Mouse (Mus musculus): ENCODE results near the gene Srms. TPM values are rescaled to one million over a fixed set of nuclear protein-coding genes. Genes with fewer than 3 reads are reported as not detected.

The Srms gene
- polyA plus RNA-seq, 1 experiment from 2014 or later = 0.14 TPM

DNA sequence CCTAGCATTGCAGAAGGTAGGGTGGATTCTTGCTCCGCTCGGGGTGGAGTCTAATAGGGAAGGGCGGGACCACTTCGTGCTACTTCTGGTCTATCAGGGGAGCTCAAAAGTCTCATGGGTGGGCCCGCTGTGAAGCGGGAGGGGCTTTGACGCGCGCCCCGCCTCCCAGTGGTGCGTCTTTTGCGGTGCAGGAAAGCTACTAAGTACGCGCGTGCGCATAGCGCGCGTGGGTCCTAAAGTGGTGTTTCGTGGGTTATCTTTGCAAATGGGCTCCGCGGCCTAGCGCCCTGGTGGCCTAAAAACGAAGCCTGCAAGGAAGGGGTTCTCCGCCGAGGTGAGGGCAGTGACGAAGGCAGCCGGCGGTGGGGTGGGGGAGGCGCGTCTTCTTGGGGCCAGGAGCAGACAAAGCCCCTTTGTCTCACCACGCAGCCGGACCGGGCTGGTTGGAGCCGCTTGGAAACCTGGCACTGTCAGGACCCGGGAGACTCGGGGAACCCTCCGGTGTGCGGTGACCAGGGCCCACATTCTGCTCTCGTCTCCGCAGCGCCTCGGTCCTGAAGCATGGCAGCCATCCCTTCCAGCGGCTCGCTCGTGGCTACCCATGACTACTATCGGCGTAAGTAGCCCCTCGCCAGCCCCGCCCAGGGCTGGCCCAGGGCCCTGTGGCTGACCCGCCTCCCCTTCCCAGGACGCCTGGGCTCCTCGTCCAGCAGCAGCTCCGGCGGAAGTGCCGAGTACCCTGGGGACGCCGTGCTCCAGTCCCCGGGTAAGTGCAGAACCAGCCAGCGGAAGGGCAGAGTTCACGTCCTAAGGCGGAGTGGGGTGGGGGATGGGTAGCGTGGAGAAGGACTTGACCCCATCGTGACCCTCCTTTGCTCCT is 25.6 kb downstream of the Srms start, which contains the start of gene Ppdpf:
Gene Ppdpf (plus strand): TSS at position 127 of the 880 bp plus-strand sequence.
- ATAC-seq (ENCODE audit: low FRiP score) (peak; percentile 87), DNase-seq (ENCODE audit: low spot score, missing footprints) (peak; percentile 98)
- H3K27ac ChIP-seq (ENCODE audit: low read depth, low read length) = peak within 1 kb of the TSS; percentile 96
- peak within 1 kb of the TSS; percentile 97 for H3K9ac ChIP-seq (ENCODE audit: low read length)
- peak within 1 kb of the TSS; percentile 75 for H3K4me2 ChIP-seq
- no peaks in the 10 kb centered on the region for H3K27me3 ChIP-seq (ENCODE audit: control insufficient read depth, insufficient read depth, low read length)
- under 1% methylated on average over 61 of the region's 64 CpGs for WGBS
- no peaks in the 10 kb centered on the region; the same call in 1 of the 2 replicates for H3K36me3 ChIP-seq (ENCODE audit: control insufficient read depth, insufficient read depth, low read length)
- no peaks in the 10 kb centered on the region for H3K9me3 ChIP-seq (ENCODE audit: control insufficient read depth, low read length)
- H3K4me3 ChIP-seq (ENCODE audit: low read depth, low read length) = peak within 1 kb of the TSS; percentile 66
- H3K4me1 ChIP-seq (ENCODE audit: control insufficient read depth, insufficient read depth, low read length) = peaks cover 6% of the 10 kb centered on the region

DNA sequence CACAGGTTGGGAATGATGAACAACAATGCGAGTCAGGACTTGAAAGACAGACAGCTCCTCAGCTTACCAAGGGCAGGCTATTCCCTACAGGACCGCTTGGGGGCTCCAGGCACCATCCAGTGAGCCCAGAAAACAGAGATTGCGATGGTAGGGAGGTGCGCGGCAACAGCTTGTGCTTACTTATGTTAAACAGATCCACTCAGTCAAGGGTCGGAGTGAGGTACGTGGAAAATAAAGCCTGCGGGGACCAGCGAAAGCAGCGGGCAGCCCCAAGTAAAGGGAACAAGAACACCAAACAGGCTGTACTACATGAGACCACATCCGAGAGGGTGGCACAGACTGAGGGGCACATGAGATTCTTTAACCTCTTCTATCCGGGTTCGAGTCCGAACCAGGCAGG is 26.4 kb downstream of the Srms start:
- under 1% methylated on average over 14 of the region's 14 CpGs for WGBS
- Histone ChIP-seq H3K9me3 (ENCODE audit: control insufficient read depth, low read length) (no peaks in the 10 kb centered on the region), H3K27me3 (ENCODE audit: control insufficient read depth, insufficient read depth, low read length) (no peaks in the 10 kb centered on the region), H3K4me3 (ENCODE audit: low read depth, low read length) (peak overlapping the region; percentile 66), H3K36me3 (ENCODE audit: control insufficient read depth, insufficient read depth, low read length) (no peaks in the 10 kb centered on the region; the same call in 1 of the 2 replicates), H3K9ac (ENCODE audit: low read length) (peak overlapping the region; percentile 97), H3K27ac (ENCODE audit: low read depth, low read length) (peak overlapping the region; percentile 96), H3K4me1 (ENCODE audit: control insufficient read depth, insufficient read depth, low read length) (peaks cover 6% of the 10 kb centered on the region), H3K4me2 (peak overlapping the region; percentile 75)
- no peak for DNase-seq (ENCODE audit: low spot score, missing footprints)
- peak; percentile 87 for ATAC-seq (ENCODE audit: low FRiP score)

DNA sequence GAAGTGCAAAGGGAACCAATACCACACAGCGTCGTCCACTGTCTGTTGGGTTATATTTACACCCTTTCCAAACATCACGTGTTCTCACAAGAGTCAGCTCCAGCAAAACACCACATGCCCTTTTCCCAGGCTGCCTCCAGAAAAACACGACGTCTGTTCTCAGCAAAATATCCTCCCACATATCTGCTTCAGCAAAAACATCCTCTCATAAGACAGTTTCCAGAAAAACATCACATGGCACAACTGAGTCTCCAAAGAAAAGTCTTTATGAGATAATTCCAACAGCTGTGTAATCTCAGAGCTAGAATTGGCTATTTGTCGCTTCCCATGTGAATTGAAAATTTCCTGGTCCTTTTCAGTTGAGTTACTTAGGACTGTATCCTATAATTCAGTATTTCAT is 32.1 kb downstream of the Srms start:
- Histone ChIP-seq H3K27ac (ENCODE audit: low read depth, low read length) (no peak overlapping the region), H3K36me3 (ENCODE audit: control insufficient read depth, insufficient read depth, low read length) (no peaks in the 10 kb centered on the region)
- WGBS = 84% methylated on average over 6 of the region's 6 CpGs

DNA sequence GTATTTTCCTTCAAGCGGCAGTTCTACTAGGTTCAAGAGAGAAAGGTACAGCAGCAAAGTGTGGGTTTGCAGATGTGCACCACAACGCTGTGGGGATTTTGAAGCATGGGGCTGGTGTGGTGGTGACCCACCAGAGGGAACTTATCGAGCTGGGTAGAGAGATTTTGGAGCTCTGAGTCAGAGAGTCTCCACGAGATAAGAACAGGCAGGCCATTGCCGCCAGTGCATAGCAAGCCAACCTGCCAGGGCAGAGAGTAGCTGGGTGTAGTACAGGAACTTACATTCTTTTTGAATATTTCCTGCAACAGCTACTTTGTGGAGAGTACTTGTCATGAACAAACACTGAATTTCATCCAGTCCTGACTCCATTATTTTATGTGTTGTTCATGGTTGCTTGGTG is 34.5 kb downstream of the Srms start:
- Histone ChIP-seq H3K9me3 (ENCODE audit: control insufficient read depth, low read length) (no peaks in the 10 kb centered on the region), H3K4me1 (ENCODE audit: control insufficient read depth, insufficient read depth, low read length) (no peaks in the 10 kb centered on the region), H3K9ac (ENCODE audit: low read length) (no peak overlapping the region), H3K36me3 (ENCODE audit: control insufficient read depth, insufficient read depth, low read length) (no peaks in the 10 kb centered on the region), H3K27me3 (ENCODE audit: control insufficient read depth, insufficient read depth, low read length) (no peaks in the 10 kb centered on the region), H3K4me2 (no peak overlapping the region), H3K4me3 (ENCODE audit: low read depth, low read length) (no peak overlapping the region), H3K27ac (ENCODE audit: low read depth, low read length) (no peak overlapping the region)
- DNase-seq (ENCODE audit: low spot score, missing footprints) (no peak), ATAC-seq (ENCODE audit: low FRiP score) (no peak)
- WGBS = 87% methylated on average over 5 of the region's 5 CpGs

More for the DNA sequence above, 32.1 kb downstream of the Srms start:
- no peak for ATAC-seq (ENCODE audit: low FRiP score)
- Histone ChIP-seq H3K27me3 (ENCODE audit: control insufficient read depth, insufficient read depth, low read length) (no peaks in the 10 kb centered on the region), H3K9ac (ENCODE audit: low read length) (no peak overlapping the region), H3K4me1 (ENCODE audit: control insufficient read depth, insufficient read depth, low read length) (no peaks in the 10 kb centered on the region), H3K4me3 (ENCODE audit: low read depth, low read length) (no peak overlapping the region), H3K9me3 (ENCODE audit: control insufficient read depth, low read length) (no peaks in the 10 kb centered on the region), H3K4me2 (no peak overlapping the region)
- DNase-seq (ENCODE audit: low spot score, missing footprints) = no peak

DNA sequence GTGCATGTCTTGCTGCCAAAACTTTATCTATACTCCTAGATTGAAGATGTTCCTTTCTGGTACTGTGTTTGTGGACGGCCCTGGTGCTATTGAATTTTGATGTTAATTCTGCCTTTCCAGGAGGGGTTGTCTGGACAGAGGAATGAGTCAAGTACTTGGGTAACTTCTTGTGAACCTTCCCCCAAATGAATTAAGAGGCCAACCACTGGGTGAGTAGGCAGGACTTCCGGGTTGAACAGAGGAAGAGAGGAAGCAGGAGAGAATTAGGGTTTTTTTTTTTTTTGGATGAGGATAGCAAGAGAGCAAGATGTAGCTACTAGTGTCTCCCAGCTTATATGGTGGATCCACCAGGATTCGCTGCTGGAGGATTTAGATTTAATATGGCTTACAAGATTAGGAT is 35.0 kb downstream of the Srms start:
- Histone ChIP-seq H3K27ac (ENCODE audit: low read depth, low read length) (no peak overlapping the region), H3K4me1 (ENCODE audit: control insufficient read depth, insufficient read depth, low read length) (no peaks in the 10 kb centered on the region), H3K36me3 (ENCODE audit: control insufficient read depth, insufficient read depth, low read length) (no peaks in the 10 kb centered on the region), H3K4me2 (no peak overlapping the region), H3K9ac (ENCODE audit: low read length) (no peak overlapping the region), H3K27me3 (ENCODE audit: control insufficient read depth, insufficient read depth, low read length) (no peaks in the 10 kb centered on the region), H3K9me3 (ENCODE audit: control insufficient read depth, low read length) (no peaks in the 10 kb centered on the region), H3K4me3 (ENCODE audit: low read depth, low read length) (no peak overlapping the region)
- no peak for DNase-seq (ENCODE audit: low spot score, missing footprints)
- WGBS = 79% methylated on average over 3 of the region's 3 CpGs
- no peak for ATAC-seq (ENCODE audit: low FRiP score)

DNA sequence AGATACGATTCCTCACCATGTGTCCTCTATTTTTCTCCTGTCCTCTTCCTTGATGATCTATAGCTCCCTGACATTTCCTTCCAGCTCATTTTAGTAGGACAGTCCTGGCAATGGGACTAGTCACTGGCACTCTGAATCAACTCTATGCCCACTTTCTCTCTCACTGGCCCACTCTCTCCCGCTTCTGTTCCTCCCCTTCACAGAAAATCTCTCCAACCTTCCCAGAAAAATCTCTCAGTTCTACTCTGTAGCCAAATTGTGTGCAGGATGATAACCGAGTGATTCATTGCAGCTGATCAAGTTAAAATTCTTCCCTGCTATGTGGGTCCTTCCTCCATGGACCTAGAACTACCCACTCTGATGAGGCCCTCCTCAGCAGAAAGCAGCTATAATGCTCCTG is 38.3 kb downstream of the Srms start:
- no peaks in the 10 kb centered on the region for H3K27me3 ChIP-seq (ENCODE audit: control insufficient read depth, insufficient read depth, low read length)
- WGBS = 85% methylated on average over 3 of the region's 3 CpGs
- H3K9ac ChIP-seq (ENCODE audit: low read length) = no peak overlapping the region
- H3K36me3 ChIP-seq (ENCODE audit: control insufficient read depth, insufficient read depth, low read length) = no peaks in the 10 kb centered on the region
- H3K9me3 ChIP-seq (ENCODE audit: control insufficient read depth, low read length) = no peaks in the 10 kb centered on the region; the same call in 1 of the 2 replicates
- no peak overlapping the region for H3K4me3 ChIP-seq (ENCODE audit: low read depth, low read length)
- no peak overlapping the region for H3K4me2 ChIP-seq
- ATAC-seq (ENCODE audit: low FRiP score) = no peak
- DNase-seq (ENCODE audit: low spot score, missing footprints) = no peak
- H3K4me1 ChIP-seq (ENCODE audit: control insufficient read depth, insufficient read depth, low read length) = no peaks in the 10 kb centered on the region
- no peak overlapping the region for H3K27ac ChIP-seq (ENCODE audit: low read depth, low read length)

DNA sequence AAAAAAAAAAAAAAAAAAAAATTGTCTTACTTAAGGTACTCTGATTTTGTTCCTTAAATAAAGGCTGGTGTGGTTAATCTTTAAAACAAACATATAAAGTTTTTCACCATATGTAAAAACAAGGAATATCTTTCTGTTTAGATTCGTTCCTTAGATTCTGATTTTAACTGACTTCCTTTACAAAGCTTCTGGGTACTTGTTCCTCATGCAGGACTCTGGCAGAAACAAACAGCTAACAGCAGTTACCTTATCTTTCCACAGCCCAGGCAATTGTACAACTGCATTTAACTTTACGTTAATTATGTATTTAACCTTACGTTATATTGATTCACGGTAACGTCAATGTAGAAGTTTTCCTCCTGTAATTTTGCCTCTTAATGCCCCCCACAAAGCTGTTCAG is 46.5 kb downstream of the Srms start:
- DNase-seq (ENCODE audit: low spot score, missing footprints) = no peak
- no peak overlapping the region for H3K4me3 ChIP-seq (ENCODE audit: low read depth, low read length)
- no peak for ATAC-seq (ENCODE audit: low FRiP score)
- no peak overlapping the region for H3K9ac ChIP-seq (ENCODE audit: low read length)
- H3K4me2 ChIP-seq = no peak overlapping the region
- no peaks in the 10 kb centered on the region; the same call in 1 of the 2 replicates for H3K9me3 ChIP-seq (ENCODE audit: control insufficient read depth, low read length)
- no peak overlapping the region for H3K27ac ChIP-seq (ENCODE audit: low read depth, low read length)
- WGBS = 88% methylated on average over 5 of the region's 5 CpGs
- no peaks in the 10 kb centered on the region for H3K27me3 ChIP-seq (ENCODE audit: control insufficient read depth, insufficient read depth, low read length)
- no peaks in the 10 kb centered on the region for H3K4me1 ChIP-seq (ENCODE audit: control insufficient read depth, insufficient read depth, low read length)
- no peaks in the 10 kb centered on the region for H3K36me3 ChIP-seq (ENCODE audit: control insufficient read depth, insufficient read depth, low read length)

DNA sequence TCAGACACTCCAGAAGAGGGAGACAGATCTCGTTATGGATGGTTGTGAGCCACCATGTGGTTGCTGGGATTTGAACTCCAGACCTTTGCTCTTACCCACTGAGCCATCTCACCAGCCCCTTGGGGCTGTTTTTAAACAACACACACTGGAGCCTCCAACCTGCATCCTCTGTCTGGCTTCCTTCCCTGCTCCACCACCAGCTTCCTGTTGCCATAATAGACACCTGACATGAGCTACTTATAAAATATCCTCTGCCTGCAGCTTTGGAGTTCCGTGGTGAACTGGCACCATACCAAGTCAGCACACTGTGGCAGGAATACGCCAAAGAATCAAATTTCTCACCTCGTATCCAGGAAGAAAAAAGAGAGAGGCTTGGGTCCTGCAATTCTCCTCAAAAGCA is 52.2 kb downstream of the Srms start:
- WGBS = 74% methylated on average over 4 of the region's 4 CpGs
- Histone ChIP-seq H3K9me3 (ENCODE audit: control insufficient read depth, low read length) (no peaks in the 10 kb centered on the region), H3K27me3 (ENCODE audit: control insufficient read depth, insufficient read depth, low read length) (peaks cover 15% of the 10 kb centered on the region), H3K9ac (ENCODE audit: low read length) (no peak overlapping the region), H3K4me3 (ENCODE audit: low read depth, low read length) (no peak overlapping the region), H3K27ac (ENCODE audit: low read depth, low read length) (no peak overlapping the region), H3K36me3 (ENCODE audit: control insufficient read depth, insufficient read depth, low read length) (no peaks in the 10 kb centered on the region), H3K4me2 (no peak overlapping the region), H3K4me1 (ENCODE audit: control insufficient read depth, insufficient read depth, low read length) (peaks cover 15% of the 10 kb centered on the region)
- ATAC-seq (ENCODE audit: low FRiP score) (no peak), DNase-seq (ENCODE audit: low spot score, missing footprints) (no peak)

DNA sequence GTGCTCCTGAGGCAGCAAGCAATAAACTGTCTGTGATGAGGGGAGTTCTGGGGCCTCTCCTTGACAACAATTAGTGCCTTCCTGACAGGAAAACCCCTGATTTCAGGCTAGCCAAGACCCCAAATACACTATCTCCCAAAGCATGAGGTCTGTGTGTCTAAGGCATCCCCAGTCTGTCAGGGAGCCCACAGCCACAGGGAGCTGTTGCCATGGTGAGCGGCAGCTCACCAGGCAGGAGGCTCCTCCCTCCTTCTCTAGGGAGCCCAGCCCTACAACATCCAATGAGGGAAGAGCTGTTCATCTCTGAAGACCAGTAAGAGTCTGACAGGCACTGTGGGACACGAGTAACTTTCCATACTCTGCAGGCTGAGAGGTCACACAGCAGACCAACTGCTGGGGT is 53.2 kb downstream of the Srms start:
- Histone ChIP-seq H3K4me2 (no peak overlapping the region), H3K9ac (ENCODE audit: low read length) (no peak overlapping the region; the same call in 1 of the 2 replicates), H3K4me1 (ENCODE audit: control insufficient read depth, insufficient read depth, low read length) (peaks cover 15% of the 10 kb centered on the region), H3K4me3 (ENCODE audit: low read depth, low read length) (no peak overlapping the region), H3K27ac (ENCODE audit: low read depth, low read length) (no peak overlapping the region), H3K36me3 (ENCODE audit: control insufficient read depth, insufficient read depth, low read length) (no peaks in the 10 kb centered on the region), H3K9me3 (ENCODE audit: control insufficient read depth, low read length) (no peaks in the 10 kb centered on the region), H3K27me3 (ENCODE audit: control insufficient read depth, insufficient read depth, low read length) (peaks cover 16% of the 10 kb centered on the region)
- ATAC-seq (ENCODE audit: low FRiP score) (peak; percentile 91), DNase-seq (ENCODE audit: low spot score, missing footprints) (peak; percentile 87)
- 0% methylated on average over 2 of the region's 2 CpGs for WGBS

Data from midbrain, embryonic 11.5 days (tissue).